Mouse (Mus musculus): Measurements from ENCODE around the gene Capn1. TPM values are rescaled to one million over a fixed set of nuclear protein-coding genes. Genes with fewer than 3 reads are reported as not detected.

Capn1 gene
- polyA plus RNA-seq (2012; rRNA removed): 37.4 and 43.7 TPM in 2 replicates

DNA sequence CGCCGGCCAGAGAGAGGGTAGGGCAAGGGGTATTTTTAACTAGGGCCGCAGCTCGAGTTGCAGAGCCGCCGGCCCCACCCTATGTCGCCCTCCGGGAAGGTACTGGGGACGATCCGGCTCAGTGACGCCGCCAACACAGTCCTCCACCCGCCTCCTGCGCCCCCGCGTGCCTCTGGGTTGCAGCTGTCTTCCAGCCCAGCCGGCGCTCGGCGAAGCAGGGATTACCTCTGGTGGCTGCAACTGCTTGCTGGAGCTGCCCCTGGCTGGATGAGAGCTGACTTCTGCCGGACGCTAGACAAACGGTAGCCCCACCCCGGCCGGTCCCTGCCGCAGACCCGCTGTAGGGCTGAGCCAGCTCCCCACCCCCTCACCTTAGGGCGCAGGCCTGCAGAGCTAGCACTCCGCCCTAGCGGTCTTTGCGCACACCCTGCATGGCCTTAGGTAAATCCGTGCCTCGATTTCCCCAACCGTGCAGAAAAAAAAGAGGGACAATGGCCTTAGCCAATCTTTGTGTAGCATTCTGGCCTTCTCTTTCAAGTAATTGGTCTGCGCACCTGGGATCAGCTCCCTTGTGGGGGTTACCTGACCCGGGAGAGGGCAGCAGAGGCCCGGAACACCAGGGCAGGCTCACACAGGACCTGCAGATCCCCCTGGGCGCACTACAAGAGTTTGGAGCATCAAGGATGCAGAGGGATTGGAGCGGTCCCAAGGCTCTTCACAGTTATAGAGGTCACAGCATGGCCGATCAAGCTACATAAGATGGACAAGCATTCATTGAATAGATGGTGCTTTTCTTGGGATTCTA, at the start of gene Capn1:
Gene Capn1 (minus strand): TSS at position 387 of the 805 bp plus-strand sequence.

DNA sequence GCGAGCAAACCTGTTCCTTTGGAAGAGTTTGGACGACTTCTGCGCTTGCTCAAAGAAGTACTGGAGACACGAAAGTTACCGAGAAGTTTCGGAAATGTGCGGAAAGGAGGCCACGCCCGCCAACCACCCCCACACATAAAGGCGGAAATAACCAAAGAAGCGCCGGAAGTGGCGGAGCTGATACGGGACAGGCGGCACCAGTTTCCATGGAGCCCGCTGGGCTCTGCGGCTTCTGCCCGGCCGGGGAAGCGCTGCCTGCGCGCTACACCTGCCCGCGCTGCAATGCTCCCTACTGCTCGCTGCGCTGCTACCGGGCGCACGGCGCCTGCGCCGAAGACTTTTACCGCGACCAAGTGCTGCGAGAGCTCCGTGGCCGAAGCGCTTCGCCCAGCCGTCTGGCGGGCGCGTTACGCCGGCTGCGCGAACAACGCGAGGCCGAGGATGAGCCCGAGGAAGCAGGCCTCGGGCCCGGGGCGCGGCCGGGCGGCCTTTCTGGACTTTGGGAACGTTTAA, 45.4 kb upstream of the Capn1 start, which contains the start of gene Znhit2:
Gene Znhit2 (plus strand): TSS at position 172 of the 513 bp plus-strand sequence.

DNA sequence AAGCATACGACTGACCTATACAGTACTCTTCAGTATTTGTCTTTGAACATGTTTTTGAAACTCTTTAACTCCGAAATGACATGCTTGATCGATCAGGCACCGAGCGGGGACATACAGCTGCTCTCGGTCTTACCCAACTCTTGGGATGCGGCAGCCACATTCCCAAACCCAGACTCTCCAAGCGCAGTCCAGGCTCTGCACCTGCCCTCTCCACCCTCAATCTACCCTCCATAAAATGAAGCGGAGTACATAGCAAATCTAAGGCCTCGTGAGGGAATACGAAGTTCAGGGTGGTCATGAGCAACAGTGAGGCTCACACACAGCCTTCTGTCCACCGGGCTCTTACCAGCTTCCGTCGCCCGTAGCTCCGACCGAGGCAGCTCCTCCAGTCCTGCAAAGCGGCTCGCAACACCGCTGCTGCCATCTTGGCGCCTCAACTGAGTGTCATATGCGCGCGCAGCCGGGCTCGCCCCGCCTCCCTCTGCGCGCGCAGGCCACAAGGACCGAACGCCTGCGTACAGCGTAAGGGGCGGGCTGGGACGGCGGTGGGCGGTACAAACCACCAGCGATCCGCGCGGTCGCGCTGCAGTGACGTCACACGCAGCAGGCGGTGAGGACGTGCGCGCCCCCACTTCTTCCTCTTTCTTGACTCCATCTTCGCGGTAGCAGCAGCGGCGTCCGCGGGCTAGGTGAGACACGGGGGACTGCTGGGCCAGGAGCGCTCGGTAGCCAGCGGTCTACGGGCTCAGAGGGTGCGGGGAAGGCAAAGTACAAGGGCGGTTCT, 41.8 kb upstream of the Capn1 start, which contains the start of the genes Mrpl49 and Fau:
Gene Mrpl49 (minus strand): TSS at position 473 of the 784 bp plus-strand sequence.
Gene Fau (plus strand): TSS at position 532 of the 784 bp plus-strand sequence.

DNA sequence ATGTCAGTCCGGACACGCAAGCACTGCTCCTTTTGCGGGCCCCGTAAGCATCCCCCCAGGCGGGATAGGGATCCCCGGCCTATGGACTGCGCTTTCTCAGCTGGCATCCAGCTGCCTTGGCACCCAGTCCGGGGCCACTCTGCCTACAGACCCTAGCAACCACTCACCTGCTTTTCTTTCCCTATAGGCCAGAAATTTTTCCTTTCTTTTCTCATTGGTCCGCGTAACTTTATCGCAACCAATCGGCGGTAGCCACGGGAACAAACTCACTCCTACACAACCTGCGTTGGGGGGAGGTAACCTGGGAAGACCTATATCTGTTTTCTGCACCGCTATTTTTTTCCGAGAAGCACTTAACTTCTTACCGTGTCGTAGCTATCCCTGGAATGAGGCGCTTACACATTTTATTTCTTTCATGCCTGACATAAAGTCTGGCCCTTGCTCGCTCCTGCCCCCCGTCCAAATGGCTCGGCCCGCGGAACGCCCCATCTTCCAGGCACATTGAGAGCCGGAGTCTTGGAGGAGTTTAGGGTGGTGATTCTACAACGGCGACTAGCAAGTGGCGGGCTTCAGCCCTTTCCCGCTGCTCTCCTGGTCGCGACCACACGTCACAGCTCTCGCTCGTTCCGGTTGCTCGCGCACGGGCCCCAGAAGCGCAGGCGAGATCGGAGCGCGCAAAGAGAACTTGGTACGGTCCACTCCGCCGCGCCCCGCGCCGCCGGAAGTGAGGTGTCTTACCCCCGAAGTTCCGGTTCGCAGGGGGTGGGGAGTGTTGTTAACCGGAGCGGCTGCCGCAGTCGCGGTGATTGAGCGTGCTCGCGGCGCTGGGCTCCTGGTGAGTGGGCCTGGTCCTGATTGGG, 30.8 kb upstream of the Capn1 start, which contains the start of gene Syvn1:
Gene Syvn1 (plus strand): TSS at position 283 of the 860 bp plus-strand sequence.

DNA sequence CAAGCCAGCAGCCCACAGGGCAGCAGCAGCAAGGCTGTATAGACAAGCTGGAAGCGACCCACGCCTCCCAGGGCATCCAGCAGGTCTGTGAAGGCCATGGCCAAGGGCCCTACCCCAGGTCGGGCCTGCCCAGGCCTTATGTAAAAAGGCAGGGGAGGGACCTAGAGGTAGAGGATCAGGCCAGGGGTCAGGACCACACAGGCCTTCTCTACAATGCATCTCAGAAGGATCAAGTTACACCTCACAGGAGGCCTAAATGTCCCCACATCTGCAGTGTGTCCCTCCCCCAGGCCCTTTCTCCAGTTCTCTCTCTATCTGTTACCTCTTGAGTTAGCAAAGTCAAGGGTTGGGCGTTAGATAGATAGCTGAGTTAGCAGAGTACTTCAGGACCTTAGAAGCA, 29.7 kb downstream of the Capn1 start, which contains the start of gene Slc22a20:
Gene Slc22a20 (minus strand): TSS at position 101 of the 400 bp plus-strand sequence.

DNA sequence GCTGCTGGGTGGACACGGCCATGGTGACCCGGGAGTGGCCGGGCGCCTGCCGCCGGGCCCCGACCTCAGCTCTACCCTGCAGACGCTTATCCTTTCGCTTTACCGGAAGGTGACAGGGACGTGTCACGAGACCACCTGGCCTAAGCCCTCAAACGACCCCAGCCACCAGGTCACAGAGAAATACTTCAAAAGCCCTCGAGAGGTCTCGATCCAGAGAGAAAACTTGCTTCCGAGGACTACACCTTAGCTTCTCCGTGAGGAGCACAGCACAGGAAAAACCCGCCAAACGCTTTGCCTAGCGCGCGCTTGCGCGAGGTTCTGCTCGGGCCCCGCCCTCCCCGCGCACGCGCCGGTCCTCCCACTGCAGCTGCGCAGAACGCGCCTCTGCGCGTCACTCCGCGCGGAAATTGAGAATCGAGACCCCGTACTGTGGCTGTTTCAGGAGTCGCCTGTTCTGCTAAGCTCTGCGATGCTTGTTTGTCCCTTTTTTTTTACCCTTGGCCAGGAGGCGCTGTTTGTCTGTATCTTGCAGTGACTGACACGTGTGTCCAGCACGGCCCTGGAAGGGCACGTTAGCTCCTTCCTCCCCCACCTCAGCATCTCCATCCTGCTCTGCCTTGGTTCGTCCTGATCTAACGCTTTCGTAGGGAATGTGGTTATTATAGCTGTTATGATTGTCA, 51.7 kb downstream of the Capn1 start, which contains the start of gene Pola2:
Gene Pola2 (minus strand): TSS at position 320 of the 680 bp plus-strand sequence.

Other genes starting within 250 kb of the Capn1 start
- gene Scyl1, start 244.5 kb downstream of the Capn1 start, polyA plus RNA-seq (2012; rRNA removed): 40.1 and 44.5 TPM in 2 replicates
- 9.3 and 10.0 TPM in 2 replicates for gene Frmd8, start 140.6 kb downstream of the Capn1 start, polyA plus RNA-seq (2012; rRNA removed)
- gene Slc25a45, start 138.1 kb downstream of the Capn1 start, polyA plus RNA-seq (2012; rRNA removed): 9.7 and 9.8 TPM in 2 replicates
- gene Tigd3, start 121.7 kb downstream of the Capn1 start, polyA plus RNA-seq (2012; rRNA removed): 0.19 and 0.25 TPM in 2 replicates
- gene Dpf2, start 102.9 kb downstream of the Capn1 start, polyA plus RNA-seq (2012; rRNA removed): 29.4 and 29.7 TPM in 2 replicates
- gene Cdc42ep2, start 91.1 kb downstream of the Capn1 start, polyA plus RNA-seq (2012; rRNA removed): 7.8 and 8.0 TPM in 2 replicates
- 14.8 and 18.1 TPM in 2 replicates for gene Pola2, start 51.7 kb downstream of the Capn1 start, polyA plus RNA-seq (2012; rRNA removed)
- not detected in 2 replicates for gene Slc22a20, start 29.8 kb downstream of the Capn1 start, polyA plus RNA-seq (2012; rRNA removed)
- gene Syvn1, start 30.7 kb upstream of the Capn1 start, polyA plus RNA-seq (2012; rRNA removed): 45.0 and 47.3 TPM in 2 replicates
- gene Mrpl49, start 41.9 kb upstream of the Capn1 start, polyA plus RNA-seq (2012; rRNA removed): 5.1 and 5.2 TPM in 2 replicates
- 722 and 1,119 TPM in 2 replicates for gene Fau, start 41.9 kb upstream of the Capn1 start, polyA plus RNA-seq (2012; rRNA removed)
- 37.3 and 60.7 TPM in 2 replicates for gene Znhit2, start 45.3 kb upstream of the Capn1 start, polyA plus RNA-seq (2012; rRNA removed)
- 43.1 and 48.4 TPM in 2 replicates for gene Tm7sf2, start 52.5 kb upstream of the Capn1 start, polyA plus RNA-seq (2012; rRNA removed)
- gene Vps51, start 61.3 kb upstream of the Capn1 start, polyA plus RNA-seq (2012; rRNA removed): 34.6 and 34.9 TPM in 2 replicates
- gene Tmem262, start 64.1 kb upstream of the Capn1 start, polyA plus RNA-seq (2012; rRNA removed): not detected in 2 replicates
- 0.10 and 0.34 TPM in 2 replicates for gene Gm28374, start 66.4 kb upstream of the Capn1 start, polyA plus RNA-seq (2012; rRNA removed)
- gene Zfpl1, start 69.1 kb upstream of the Capn1 start, polyA plus RNA-seq (2012; rRNA removed): 64.7 and 68.1 TPM in 2 replicates
- gene Cdca5, start 69.1 kb upstream of the Capn1 start, polyA plus RNA-seq (2012; rRNA removed): 0.80 and 1.0 TPM in 2 replicates
- not detected in 2 replicates for gene AC131692.1, start 78.5 kb upstream of the Capn1 start, polyA plus RNA-seq (2012; rRNA removed)
- 0.19 and 0.30 TPM in 2 replicates for gene Naaladl1, start 89.9 kb upstream of the Capn1 start, polyA plus RNA-seq (2012; rRNA removed)
- gene Sac3d1, start 102.8 kb upstream of the Capn1 start, polyA plus RNA-seq (2012; rRNA removed): 24.7 and 40.8 TPM in 2 replicates
- 32.0 and 40.7 TPM in 2 replicates for gene Snx15, start 112.4 kb upstream of the Capn1 start, polyA plus RNA-seq (2012; rRNA removed)
- gene Batf2, start 125.1 kb upstream of the Capn1 start, polyA plus RNA-seq (2012; rRNA removed): 7.1 and 7.8 TPM in 2 replicates
- gene Arl2, start 125.7 kb upstream of the Capn1 start, polyA plus RNA-seq (2012; rRNA removed): 90.1 and 115 TPM in 2 replicates
- not detected in 2 replicates for gene Majin, start 168.5 kb upstream of the Capn1 start, polyA plus RNA-seq (2012; rRNA removed)
- 0.50 and 1.0 TPM in 2 replicates for gene Gpha2, start 210.5 kb upstream of the Capn1 start, polyA plus RNA-seq (2012; rRNA removed)
- 47.1 and 114 TPM in 2 replicates for gene Ppp2r5b, start 220.0 kb upstream of the Capn1 start, polyA plus RNA-seq (2012; rRNA removed)
- 48.8 and 62.8 TPM in 2 replicates for gene Atg2a, start 225.8 kb upstream of the Capn1 start, polyA plus RNA-seq (2012; rRNA removed)